Mouse (Mus musculus): Measurements from ENCODE around the gene Htra3. TPM values are rescaled to one million over a fixed set of nuclear protein-coding genes. Genes with fewer than 3 reads are reported as not detected.

The Htra3 gene
- total and polyA plus RNA-seq, 2 experiments from 2014 or later: 17.2 to 49.5 TPM

GRCm38 (mm10) chr5:35662021-35662545 is 17.5 kb downstream of the Htra3 start:
- ATAC-seq (ENCODE audit: insufficient read depth, low read depth): no peak
- Histone ChIP-seq H3K9me3 (replicated peaks; ENCODE audit: control insufficient read depth, low read length) (no peaks in the 10 kb centered on the region), H3K4me2 (ENCODE audit: low read depth, low read length) (no peak overlapping the region), H3K27ac (ENCODE audit: low read depth) (no peak overlapping the region), H3K4me1 (ENCODE audit: control insufficient read depth, insufficient read depth) (peaks cover 6% of the 10 kb centered on the region; the same call in 1 of the 2 replicates), H3K36me3 (replicated peaks; ENCODE audit: control insufficient read depth, insufficient read depth, low read length) (no peaks in the 10 kb centered on the region), H3K9ac (replicated peaks; ENCODE audit: low read depth, low read length) (no peak overlapping the region), H3K27me3 (ENCODE audit: control insufficient read depth, insufficient read depth, low read length) (no peaks in the 10 kb centered on the region), H3K4me3 (ENCODE audit: low read depth, low read length) (no peak overlapping the region)
- TF ChIP-seq CTCF (IDR thresholded peaks at IDR 0.05; ENCODE audit: low read depth) (no peak), EP300 (IDR thresholded peaks at IDR 0.05; ENCODE audit: low read depth) (no peak)
- no peak for DNase-seq (ENCODE audit: low spot score)
- 70% methylated on average over 9 of the region's 9 CpGs for WGBS

DNA sequence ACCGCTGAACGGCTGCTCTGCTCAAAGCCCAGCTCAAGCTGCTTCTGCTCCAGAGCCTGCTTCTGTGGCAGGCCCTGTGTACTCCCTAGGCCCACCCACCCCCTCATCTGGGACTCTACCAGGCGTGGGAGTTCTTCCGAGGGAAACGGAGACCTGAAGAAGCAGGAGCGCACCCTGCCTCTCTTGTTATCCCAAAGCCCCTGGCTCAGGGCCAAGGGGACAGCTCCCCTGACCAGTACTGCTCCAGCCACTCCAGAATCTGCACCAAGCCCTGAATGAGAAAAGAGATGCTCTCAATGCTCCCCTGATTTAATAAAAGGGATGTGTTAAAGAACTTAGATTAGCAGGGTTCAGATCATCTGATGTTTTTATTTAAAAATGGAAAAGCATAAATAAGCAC is 18.4 kb downstream of the Htra3 start:
- TF ChIP-seq EP300 (IDR thresholded peaks at IDR 0.05; ENCODE audit: low read depth): no peak
- no peak for TF ChIP-seq CTCF (IDR thresholded peaks at IDR 0.05; ENCODE audit: low read depth)
- Histone ChIP-seq H3K4me2 (ENCODE audit: low read depth, low read length) (no peak overlapping the region), H3K27ac (ENCODE audit: low read depth) (no peak overlapping the region), H3K4me1 (ENCODE audit: control insufficient read depth, insufficient read depth) (peaks cover 6% of the 10 kb centered on the region; the same call in 1 of the 2 replicates), H3K27me3 (ENCODE audit: control insufficient read depth, insufficient read depth, low read length) (no peaks in the 10 kb centered on the region), H3K4me3 (ENCODE audit: low read depth, low read length) (no peak overlapping the region), H3K9me3 (replicated peaks; ENCODE audit: control insufficient read depth, low read length) (no peaks in the 10 kb centered on the region), H3K9ac (replicated peaks; ENCODE audit: low read depth, low read length) (no peak overlapping the region), H3K36me3 (replicated peaks; ENCODE audit: control insufficient read depth, insufficient read depth, low read length) (no peaks in the 10 kb centered on the region)
- DNase-seq (ENCODE audit: low spot score): no peak
- 45% methylated on average over 6 of the region's 6 CpGs for WGBS
- ATAC-seq (ENCODE audit: insufficient read depth, low read depth): no peak

GRCm38 (mm10) chr5:35659503-35659902 is 20.1 kb downstream of the Htra3 start:
- H3K9ac ChIP-seq (replicated peaks; ENCODE audit: low read depth, low read length): no peak overlapping the region

DNA sequence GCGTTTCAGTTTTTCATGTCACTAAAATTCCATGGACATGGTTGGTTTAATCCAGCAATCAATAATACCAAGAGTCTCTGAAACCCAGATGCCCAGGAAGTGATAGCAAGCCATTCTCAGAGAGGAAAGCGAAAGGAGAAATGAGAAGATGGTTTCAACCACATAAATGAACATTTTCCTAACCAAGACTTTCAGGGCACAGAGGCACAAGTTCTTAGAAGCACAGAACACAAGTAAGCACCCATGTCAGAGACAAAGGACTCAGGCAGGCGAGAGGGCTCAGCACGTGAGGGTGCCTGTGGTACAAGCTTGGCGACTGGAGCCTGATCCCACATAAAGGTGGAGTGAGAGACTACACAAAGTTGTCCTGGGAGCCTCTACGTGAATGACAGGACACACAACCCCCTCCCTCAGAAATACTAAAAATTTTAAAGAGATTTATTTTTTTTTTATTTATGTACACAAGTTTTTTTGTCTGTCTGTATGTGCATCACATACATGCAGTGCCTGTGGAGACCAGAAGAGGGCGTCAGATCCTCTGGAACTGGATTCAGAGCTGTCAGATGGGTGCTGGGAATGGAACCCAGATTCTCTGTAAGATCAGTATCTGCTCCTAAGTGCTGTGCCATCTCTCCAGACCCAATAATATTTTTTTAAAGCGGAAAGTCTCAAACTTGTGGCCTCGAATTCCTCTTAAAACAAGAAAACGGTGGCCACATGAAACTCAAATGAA is 23.7 kb downstream of the Htra3 start:
- Histone ChIP-seq H3K36me3 (replicated peaks; ENCODE audit: control insufficient read depth, insufficient read depth, low read length) (no peaks in the 10 kb centered on the region), H3K4me1 (ENCODE audit: control insufficient read depth, insufficient read depth) (no peaks in the 10 kb centered on the region), H3K4me2 (ENCODE audit: low read depth, low read length) (no peak overlapping the region), H3K4me3 (ENCODE audit: low read depth, low read length) (no peak overlapping the region), H3K9ac (replicated peaks; ENCODE audit: low read depth, low read length) (no peak overlapping the region), H3K27me3 (ENCODE audit: control insufficient read depth, insufficient read depth, low read length) (no peaks in the 10 kb centered on the region), H3K27ac (ENCODE audit: low read depth) (no peak overlapping the region), H3K9me3 (replicated peaks; ENCODE audit: control insufficient read depth, low read length) (no peaks in the 10 kb centered on the region)
- TF ChIP-seq EP300 (IDR thresholded peaks at IDR 0.05; ENCODE audit: low read depth): no peak
- no peak for TF ChIP-seq CTCF (IDR thresholded peaks at IDR 0.05; ENCODE audit: low read depth)
- DNase-seq (ENCODE audit: low spot score) (no peak), ATAC-seq (ENCODE audit: insufficient read depth, low read depth) (no peak)
- 85% methylated on average over 10 of the region's 10 CpGs for WGBS

More at GRCm38 (mm10) chr5:35659503-35659902, 20.1 kb downstream of the Htra3 start:
- Histone ChIP-seq H3K27ac (ENCODE audit: low read depth) (no peak overlapping the region), H3K4me2 (ENCODE audit: low read depth, low read length) (no peak overlapping the region), H3K4me1 (ENCODE audit: control insufficient read depth, insufficient read depth) (peaks cover 6% of the 10 kb centered on the region; the same call in 1 of the 2 replicates), H3K9me3 (replicated peaks; ENCODE audit: control insufficient read depth, low read length) (no peaks in the 10 kb centered on the region), H3K27me3 (ENCODE audit: control insufficient read depth, insufficient read depth, low read length) (no peaks in the 10 kb centered on the region), H3K36me3 (replicated peaks; ENCODE audit: control insufficient read depth, insufficient read depth, low read length) (no peaks in the 10 kb centered on the region), H3K4me3 (ENCODE audit: low read depth, low read length) (no peak overlapping the region)
- ATAC-seq (ENCODE audit: insufficient read depth, low read depth) (peak; percentile 27), DNase-seq (ENCODE audit: low spot score) (no peak)
- TF ChIP-seq EP300 (IDR thresholded peaks at IDR 0.05; ENCODE audit: low read depth): no peak
- no peak for TF ChIP-seq CTCF (IDR thresholded peaks at IDR 0.05; ENCODE audit: low read depth)
- 57% methylated on average over 3 of the region's 3 CpGs for WGBS

- 71% methylated on average over 9 of the region's 9 CpGs for WGBS
- H3K4me1 ChIP-seq (ENCODE audit: control insufficient read depth, insufficient read depth): no peaks in the 10 kb centered on the region
- DNase-seq (ENCODE audit: low spot score): no peak
- H3K9me3 ChIP-seq (replicated peaks; ENCODE audit: control insufficient read depth, low read length): no peaks in the 10 kb centered on the region
- no peaks in the 10 kb centered on the region for H3K36me3 ChIP-seq (replicated peaks; ENCODE audit: control insufficient read depth, insufficient read depth, low read length)
- H3K4me2 ChIP-seq (ENCODE audit: low read depth, low read length): no peak overlapping the region
- H3K9ac ChIP-seq (replicated peaks; ENCODE audit: low read depth, low read length): no peak overlapping the region
- TF ChIP-seq EP300 (IDR thresholded peaks at IDR 0.05; ENCODE audit: low read depth) (no peak), CTCF (IDR thresholded peaks at IDR 0.05; ENCODE audit: low read depth) (no peak)
- no peaks in the 10 kb centered on the region for H3K27me3 ChIP-seq (ENCODE audit: control insufficient read depth, insufficient read depth, low read length)
- H3K27ac ChIP-seq (ENCODE audit: low read depth): no peak overlapping the region
- no peak for ATAC-seq (ENCODE audit: insufficient read depth, low read depth)
- H3K4me3 ChIP-seq (ENCODE audit: low read depth, low read length): no peak overlapping the region
These were observed 25.7 kb downstream of the Htra3 start for GRCm38 (mm10) chr5:35653743-35654395.
